Mouse (Mus musculus): Measurements from ENCODE around the gene Gm49776.
A peak's percentile ranks its signal among the peaks of the same experiment; 100 is the strongest.
"Not testable (repeated sequence)": the region's sequence is repeated elsewhere in the genome, so short reads cannot be mapped to it uniquely, and the experiment has no call there.

Gene Gm49776

DNA sequence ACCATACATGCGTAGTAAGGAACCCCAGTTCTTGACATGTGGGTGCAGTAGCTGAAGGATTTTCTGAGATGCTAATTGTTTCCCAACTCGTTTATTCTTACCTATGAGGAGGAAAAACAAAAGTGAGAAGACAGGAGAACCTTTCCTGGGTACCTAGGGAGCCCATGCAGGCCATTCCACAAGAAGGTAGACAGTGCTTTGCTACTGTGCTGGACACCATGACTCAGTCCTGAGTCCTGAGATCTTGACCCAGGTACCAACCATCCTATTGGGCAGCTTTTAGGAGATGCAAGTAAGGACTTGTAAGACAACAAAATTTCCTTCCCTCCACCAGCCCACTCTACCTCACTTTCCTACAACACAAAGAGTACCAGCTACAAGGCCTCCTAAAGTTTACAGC lies at the start of gene Gm49776:
Gene Gm49776, minus strand, starts transcription at position 101 of the 400 bp plus-strand sequence.
- no peak for DNase-seq (ENCODE audit: low read depth, low spot score)

DNA sequence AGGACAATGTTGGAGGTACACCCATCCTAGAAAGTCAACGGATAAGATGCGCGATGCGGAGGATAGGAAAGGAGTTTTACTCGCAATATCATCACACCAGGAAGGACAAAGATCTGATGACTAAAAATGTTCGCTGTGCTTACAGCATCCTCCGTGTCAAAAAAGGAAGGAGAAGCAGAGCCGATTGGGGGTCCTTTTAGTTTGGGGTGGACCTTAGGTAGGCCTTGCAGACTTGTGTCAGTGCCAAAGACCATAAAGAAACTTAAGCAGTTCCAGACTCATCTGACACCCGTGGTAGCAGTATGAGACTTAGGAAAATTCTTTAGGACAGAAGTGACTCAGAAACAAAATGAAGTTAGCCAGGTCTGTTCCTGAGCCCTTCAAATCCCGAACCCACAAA lies 31.5 kb upstream of the Gm49776 start:
- DNase-seq (ENCODE audit: low read depth, low spot score), result not testable (repeated sequence)

DNA sequence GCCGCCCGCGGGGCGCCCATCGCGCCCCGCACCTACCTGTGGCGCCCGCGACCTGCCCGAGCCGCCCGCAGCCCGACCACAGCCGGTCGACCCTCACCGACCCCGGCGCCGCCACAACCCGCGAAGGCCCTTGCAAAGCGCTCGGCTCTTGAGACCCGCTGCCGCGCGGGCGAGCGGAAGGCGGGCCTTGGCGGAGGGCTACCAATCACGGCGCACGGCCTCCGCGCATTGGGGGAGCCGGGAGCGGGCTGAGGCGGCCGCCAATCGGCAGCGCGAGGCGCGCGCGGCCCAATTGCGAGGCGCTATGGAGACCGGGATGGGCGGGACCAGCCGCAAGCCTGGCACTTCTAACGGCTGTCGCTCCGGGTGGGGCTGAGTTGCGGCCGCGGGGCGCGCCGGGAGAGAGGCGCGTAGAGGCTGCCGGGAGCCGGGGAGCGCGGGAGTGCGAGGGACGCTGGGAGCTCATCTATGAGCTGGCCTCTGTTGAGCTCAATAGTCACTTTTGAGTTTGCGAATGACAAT lies 31.0 kb upstream of the Gm49776 start, which contains the start of gene Dgcr8:
Gene Dgcr8, minus strand, starts transcription at position 180 of the 522 bp plus-strand sequence.
- peak; percentile 95 for DNase-seq (ENCODE audit: low read depth, low spot score)

DNA sequence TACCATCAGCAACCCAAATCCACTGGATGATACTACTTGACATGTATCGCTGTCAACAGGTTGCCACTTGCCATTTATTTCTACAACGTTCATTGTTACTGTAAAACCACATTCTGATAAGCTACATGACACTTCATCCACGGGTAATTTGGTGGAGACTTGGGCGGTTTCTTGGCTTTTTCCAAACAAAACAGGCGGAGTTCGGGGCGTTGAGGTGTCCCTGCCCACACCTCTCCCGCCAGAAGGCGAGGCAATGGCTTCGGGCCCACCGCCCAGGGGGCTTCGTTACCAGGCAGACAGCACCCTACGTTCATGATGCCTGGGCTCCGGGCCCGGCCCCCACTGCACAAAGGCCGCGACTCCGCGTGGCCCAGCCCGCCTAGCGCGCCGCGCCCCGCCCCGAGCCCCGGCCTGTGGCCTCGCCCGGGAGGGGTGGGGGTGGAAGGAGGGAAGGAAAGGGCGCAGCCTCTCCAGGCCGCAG lies 30.5 kb upstream of the Gm49776 start:
- no peak for DNase-seq (ENCODE audit: low read depth, low spot score)

DNA sequence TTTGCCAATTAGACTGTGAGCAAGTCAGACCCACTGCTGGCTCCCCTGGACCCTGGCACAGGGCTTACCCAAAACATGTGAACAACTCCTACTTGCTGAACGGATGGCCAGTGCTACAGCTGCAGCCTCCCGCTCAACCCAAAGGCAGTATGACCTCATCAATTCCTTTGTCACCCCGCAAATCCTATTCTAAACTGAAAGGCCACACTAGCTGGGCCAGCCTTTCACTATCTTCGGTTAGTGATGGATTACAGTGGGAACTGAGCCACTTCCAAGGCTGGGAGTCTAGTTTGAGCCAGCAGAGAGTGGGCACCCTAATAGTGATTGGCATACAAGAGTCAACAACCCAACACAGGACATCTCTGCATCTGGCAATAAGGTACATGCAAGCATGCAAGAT lies 30.0 kb upstream of the Gm49776 start:
- no peak for DNase-seq (ENCODE audit: low read depth, low spot score)

DNA sequence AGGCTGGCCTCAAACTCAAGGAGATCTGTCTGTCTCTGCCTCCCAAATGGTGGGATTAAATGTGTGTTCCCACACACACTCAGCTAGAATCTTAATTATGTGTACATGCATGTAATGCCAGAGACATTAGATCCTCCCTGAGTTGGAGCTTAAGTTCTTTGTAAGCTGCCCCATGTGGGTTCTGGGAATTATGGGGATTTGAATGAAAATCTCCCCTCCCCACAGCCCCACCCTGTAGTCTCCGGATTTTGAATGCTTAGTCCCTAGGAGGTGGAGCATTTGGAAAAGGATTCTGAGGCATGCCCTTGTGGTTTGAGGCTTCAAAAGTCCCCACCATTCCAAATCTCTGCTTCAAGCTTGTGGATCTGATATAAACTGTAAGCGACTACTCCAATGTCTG lies 17.0 kb upstream of the Gm49776 start:
- DNase-seq (ENCODE audit: low read depth, low spot score), result no peak

DNA sequence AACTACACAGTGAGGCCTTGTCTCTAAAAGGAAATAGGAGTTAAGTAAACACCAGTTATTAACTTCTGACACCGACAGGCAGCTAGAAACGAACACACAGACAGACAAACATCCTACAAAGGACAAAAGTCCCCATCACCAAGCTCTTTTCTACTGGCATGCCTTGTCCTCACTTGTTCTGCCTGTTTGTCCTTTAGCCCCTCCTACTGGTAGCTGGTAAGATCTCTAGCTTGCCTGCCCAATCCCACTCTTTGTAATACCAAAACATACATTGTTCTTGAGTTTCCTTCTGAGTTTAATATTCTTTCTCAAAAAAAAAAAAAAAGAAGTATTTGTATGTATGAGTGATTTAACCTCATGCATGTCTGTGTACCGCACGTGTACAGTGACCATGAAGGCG lies 10.1 kb upstream of the Gm49776 start:
- DNase-seq (ENCODE audit: low read depth, low spot score), result no peak

DNA sequence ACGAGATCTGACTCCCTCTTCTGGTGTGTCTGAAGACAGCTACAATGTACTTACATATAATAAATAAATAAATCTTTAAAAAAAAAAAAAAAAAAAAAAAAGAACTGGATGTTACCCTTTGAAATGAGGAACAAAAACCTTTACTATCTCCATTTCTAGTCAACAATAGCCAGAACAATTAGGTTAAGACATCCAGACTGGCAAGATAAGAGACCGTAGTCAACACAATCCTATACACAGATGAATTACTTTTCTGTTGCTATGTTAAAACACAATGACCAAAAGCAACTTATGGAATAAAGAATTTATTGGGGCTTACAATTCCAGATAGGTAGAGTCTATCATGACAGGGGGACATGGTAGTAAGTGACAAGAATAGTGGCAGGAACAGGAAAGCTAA lies 6.9 kb upstream of the Gm49776 start:
- no peak for DNase-seq (ENCODE audit: low read depth, low spot score)

DNA sequence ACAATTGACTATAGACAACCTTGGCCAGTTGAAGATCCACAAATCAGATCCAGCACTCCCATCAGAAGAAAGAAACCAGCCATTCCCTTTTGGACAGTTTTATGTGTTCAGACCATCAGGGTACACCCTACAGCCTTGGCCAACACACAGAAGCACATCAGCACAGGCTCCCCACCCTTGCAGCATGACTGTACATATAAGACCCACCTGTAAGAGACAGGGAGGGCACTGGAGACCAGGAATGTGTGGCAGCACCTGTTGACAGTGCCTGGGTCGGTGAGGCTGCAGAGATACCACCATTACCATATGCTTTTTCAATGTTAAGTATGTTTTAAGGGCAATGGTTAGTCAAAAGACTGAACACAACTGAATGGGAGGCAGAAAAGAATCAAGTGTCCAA lies 4.3 kb downstream of the Gm49776 start:
- no peak for DNase-seq (ENCODE audit: low read depth, low spot score)

DNA sequence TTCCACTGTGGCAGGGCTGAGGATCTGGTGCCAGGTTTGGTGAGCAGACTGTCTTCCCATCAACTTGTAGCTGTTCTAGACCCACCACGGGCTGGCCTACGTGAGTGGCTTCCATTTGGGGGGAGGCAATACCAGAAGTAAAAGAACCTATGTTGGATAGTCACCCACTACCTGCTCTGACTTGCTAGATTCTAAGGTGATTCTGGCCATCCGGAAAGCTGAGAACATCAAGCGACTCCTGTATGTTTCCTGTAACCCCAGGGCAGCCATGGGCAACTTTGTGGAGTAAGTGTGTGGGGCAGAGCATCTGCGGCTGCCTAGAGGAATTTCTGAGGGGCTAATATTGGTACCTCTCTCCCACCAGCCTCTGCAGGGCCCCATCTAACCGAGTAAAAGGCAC lies 5.4 kb downstream of the Gm49776 start:
- DNase-seq (ENCODE audit: low read depth, low spot score), result no peak

DNA sequence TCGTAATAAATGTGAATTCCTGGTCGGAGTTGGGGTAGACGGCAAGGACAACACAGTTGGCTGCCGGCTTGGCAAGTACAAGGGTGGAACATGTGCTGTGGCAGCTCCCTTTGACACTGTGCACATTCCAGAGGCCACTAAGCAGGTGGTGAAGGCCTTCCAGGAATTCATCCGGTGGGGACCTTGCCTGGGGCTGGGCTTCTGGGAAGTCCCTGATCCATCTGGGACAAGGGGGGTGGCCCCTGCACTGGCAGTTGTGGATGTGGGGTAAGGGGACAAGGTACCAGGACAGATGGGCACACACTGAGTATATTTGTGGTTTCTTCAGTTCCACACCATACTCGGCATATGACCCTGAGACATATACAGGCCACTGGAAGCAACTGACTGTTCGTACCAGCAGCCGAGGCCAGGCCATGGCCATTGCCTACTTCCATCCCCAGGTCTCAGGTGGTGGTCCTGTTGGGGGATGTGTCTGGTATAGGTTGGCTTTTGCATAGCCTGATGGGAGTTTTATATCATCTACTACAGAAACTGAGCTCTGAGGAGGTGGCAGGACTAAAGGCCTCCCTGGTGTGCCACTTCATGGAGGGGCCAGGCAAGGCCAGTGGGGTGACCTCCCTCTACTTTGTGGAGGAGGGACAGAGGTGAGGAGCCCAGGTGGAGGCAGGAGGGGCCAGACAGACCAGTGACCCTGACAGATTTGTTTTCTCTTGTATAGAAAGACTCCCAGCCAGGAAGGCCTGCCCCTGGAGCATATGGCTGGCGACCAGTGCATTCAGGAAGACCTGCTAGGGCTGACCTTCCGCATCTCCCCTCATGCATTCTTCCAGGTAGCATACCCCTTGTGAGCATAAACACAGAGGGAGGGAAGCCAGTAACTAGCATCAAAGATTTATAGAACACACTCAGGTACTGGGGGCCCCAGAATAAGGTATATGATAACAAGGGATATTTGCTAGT lies 7.0 kb downstream of the Gm49776 start:
- no peak for DNase-seq (ENCODE audit: low read depth, low spot score)

DNA sequence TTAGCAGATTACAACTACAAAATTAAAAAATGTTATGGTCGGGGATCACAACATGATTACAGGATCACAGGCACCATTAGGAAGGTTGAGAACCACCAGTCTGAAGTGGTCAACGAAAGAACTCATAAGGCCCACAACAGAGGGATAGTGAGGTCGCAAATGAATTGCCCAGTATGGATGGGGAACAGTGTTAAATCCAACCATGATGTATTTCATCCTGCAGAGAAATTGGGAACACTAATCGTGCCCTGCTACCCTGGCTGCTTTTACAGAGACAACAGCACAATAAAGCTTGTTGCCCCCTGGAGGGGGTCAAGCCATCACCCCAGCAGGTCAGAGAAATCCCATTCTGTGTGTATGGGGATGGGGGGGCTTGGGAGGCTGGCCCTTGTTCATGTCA lies 7.9 kb downstream of the Gm49776 start:
- no peak for DNase-seq (ENCODE audit: low read depth, low spot score)

DNA sequence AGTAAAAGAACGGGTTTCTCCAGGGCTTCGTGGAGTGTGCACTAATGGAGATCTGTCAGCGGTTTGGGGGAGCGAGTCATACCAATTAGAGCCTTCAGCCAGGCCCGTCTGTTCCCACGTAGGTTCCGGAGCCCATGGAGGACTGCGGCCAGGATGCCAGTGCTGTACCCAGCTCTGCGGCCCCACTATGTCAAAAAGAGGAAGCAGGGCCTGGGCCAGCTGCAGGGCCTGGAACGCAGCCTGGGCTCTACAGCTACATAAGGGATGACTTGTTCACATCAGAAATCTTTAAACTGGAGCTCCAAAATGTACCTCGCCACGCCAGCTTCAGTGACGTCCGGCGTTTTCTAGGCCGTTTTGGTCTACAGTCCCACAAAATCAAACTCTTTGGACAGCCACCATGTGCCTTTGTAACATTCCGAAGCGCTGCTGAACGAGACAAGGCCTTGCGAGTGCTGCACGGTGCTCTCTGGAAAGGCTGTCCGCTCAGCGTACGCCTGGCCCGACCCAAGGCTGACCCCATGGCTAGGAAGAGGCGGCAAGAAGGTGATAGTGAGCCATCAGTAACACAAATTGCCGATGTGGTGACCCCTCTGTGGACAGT lies 8.7 kb downstream of the Gm49776 start:
- DNase-seq (ENCODE audit: low read depth, low spot score), result no peak

DNA sequence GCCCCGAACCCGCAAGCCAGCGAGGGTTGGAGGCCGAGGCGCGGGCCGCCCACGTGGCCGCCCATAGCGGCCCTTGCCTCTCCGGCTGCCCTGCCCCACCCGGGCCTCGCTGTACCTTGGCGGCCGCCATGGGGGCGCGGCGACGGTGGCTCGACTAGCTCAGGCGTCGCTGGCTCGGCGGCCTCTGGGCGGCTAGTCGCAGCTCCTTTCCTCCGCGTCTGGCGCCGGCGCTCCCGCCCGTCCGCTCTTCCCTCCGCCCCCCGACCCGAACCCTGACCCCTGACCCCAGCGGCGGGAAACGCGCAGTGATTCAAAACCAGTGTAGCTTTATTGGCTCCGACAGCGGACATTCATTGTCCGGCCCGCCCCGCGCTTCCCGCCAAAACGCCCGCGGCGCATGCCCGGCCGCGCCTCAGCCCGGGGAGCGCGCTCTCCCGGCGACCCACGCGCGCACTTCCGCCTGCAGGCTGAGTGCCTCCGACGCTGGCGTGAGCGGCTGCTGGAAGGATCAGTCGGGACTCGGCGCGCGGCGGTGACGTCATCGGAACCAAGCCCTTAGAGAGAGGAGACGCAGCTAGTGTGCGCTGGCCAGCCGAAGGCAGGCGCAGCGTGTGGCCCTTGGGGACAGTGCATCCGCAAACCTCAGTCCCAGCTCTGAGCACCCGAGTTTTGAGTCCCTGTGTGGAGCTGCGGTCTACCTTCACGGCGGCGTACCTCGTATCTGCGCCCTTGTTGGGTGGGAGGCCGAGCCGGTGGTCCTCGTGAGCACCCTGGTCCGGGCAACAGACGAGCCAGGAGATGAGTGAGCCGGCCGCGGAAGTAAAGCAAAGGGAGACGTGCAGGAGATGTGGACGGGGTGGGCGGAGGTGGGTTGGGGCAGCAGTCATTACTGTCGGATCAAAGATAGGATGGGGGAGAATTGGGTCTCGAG lies 9.4 kb downstream of the Gm49776 start, which contains the start of the genes Trmt2a and Ranbp1:
Gene Trmt2a, plus strand, starts transcription at position 247 of the 931 bp plus-strand sequence.
Gene Ranbp1, minus strand, starts transcription at position 300 of the 931 bp plus-strand sequence.
- peak; percentile 98 for DNase-seq (ENCODE audit: low read depth, low spot score)

DNA sequence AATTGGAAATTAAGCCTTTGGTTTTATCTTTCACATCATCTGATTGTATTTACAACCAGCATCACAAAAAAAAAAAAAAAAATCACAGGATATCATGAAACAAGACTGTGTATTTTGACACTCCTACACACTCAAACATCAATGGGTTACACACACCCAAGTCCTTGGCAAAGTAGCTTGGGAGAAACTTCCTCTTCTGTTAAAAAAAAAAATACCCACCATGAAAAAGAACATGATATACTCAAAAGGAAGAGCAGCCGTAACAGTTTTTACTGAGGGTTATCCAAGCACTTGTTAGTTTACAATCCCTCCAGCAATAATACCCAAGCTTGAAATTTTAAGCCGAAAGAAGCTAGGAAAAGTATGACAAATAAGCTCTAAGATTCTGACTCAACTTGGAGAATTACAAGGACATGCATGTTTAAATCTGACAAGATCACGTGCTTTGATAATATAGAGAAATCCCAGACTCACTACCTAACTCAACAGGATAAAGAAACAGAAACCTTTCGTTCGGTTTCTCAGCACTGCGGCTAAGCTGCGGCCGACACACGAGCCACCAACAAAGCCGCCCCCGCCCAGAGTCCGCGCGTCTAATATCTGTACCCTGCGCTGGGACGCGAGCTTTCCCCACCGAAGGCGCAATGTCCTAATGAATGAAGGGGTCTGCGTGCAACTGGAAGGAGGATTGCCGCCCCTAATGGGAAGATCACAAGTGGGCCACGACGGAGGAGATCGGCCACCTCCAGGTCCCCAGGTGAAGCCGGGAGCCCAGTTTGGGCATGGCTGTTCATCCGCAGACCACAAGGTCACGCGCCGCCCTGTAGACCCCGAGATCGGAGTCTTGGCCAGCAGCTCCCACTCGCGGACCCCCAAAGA lies 10.4 kb downstream of the Gm49776 start:
- DNase-seq (ENCODE audit: low read depth, low spot score), result no peak

DNA sequence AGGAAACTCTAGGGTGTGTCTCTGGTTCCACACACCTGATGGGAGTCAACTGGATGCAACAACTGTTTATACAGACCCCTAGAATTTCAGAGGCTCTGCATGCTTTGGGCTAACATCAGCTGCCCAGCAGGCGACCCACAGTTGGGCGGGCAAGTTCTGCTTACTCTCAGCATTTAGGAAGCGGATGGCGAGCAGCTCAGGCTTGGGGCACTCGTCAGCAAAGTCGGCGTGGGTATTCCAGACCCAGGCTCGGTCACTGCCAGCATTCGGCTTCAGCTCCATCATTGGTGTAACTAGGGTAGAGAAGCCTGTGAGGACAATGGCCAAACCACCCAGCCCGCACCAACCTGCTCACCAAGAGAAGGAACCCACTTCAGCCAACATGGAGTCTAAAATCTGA lies 16.5 kb downstream of the Gm49776 start:
- no peak for DNase-seq (ENCODE audit: low read depth, low spot score)

DNA sequence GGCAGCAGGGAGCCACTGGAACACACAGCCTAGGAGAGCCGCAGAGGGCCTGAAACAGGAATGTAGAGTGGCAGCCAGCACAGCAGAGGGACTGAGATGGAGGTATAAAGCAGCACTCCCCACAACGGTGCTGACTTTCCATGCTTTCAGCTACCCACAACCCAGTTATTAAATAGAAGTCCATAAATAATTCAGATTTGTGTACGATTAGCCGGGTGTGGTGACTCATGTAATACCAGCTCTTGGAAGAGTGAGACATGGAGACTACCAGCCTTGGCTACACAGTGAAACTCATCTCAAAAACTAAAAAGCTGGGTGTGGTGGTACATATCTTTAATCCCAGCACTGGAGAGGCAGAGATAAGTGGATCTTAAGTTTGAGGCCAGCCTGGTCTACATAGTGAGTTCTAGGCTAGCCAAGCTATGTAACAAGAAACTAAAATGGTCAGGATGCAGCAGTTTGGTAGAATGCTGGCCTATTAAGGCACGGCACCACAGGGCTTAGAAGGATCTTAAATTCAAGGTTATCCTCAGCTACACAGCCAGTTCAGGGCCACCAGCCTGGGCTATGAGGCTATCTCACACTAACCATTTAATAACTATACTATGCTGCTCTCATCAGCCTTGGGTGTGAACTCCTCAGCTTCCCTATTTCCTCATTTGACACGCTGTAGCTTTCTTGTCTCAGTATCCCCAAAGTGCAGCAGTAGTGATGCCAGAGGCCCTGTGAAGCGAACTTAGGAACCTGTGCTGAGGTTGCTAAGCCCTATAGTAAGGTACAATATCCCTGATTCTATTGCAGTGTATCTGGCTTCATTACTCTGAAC lies 21.2 kb downstream of the Gm49776 start:
- DNase-seq (ENCODE audit: low read depth, low spot score), result no peak

DNA sequence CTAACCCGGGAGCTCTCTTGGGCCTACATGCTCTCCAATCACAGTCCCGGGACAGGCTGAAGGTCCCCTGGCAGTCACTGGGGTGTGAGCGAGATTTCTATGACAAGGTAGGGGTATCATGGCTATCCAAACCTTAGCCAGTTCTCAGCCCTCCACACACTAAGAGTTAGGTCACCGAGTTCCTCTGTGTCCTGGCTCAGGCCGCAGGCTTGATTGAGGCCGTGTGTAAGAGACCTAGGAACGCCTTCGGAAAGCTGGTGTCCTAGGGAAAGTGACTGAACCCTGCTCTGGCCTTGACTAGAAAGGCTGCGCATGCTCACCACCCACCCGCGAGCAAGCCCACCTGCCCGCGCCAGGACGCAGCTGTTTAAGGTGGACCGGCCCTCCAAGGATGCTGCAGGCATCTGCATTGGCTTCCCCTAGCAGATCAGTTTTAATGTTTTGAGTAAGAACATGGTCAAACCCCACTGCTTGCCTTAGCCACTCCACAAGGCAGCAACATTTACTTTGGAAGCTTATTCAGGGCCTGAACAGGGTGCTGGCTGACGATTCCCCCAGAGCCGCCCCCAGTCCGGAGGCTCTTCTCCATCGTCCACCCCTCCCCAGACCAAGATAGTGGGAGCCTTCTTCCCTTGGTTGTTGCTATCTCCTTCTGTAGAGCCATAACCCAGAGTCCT lies 22.6 kb downstream of the Gm49776 start:
- no peak for DNase-seq (ENCODE audit: low read depth, low spot score)

Data from telencephalon, adult 2 months (tissue).